ENCODE assay signal across 8 mouse cellular contexts in the genomic region with DNA sequence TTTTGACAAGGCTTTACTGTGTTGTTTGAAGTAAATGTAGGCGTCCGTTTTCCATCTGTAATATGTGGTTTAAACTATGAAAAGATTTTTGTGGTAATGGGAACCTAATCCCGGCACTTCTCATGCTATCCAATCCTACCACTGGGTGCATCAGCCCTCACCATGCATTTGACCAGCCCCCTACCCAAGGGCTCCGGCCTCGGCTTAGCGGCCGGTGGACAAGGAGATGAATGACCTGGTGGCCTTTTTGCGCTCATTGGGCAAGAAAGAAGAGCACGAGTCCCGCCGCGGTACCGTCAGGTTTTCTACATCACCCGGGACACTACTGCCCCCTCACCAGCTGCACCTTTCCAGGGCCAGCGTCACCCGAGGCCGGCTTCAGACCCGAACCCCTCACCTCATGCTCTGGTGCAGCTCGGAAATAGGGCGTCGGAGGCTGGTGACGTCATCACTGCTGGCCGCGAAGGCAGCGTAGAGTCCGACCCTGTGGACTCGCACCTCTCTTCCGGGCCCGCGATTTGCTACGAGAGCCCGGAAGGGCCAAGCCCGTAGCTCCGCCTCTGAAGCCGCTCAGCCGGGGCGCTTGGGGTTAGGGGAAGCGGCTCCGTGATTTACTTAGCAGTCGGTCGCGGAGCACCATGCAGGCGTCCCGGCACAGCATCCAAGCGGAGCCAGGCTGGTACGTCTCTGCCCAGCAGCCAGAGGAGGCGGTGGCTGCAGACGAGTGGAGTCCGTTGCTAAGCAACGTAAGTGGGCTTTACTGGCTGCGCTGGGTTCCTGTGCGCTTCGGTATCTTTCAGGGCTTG. TPM values are rescaled to one million over a fixed set of nuclear protein-coding genes. Genes with fewer than 3 reads are reported as not detected.
DNase-seq lines count a peak whose midpoint lies in the region; ATAC-seq lines count a peak whose summit lies in the region.

A gene (minus strand): TSS at position 424 of the 806 bp plus-strand sequence.
A gene (plus strand): TSS at position 493 of the 806 bp plus-strand sequence.

- peak within 1 kb of the TSS; percentile 75 for H3K27ac ChIP-seq in hindbrain, embryonic 13.5 days

- ATAC-seq in hindbrain, embryonic 13.5 days (ENCODE audit: low FRiP score), result peak; percentile 97

- H3K36me3 ChIP-seq in hindbrain, embryonic 13.5 days, result peaks cover 26% of the 10 kb centered on the region

- H3K9me3 ChIP-seq in hindbrain, embryonic 13.5 days, result no peaks in the 10 kb centered on the region

- no peaks in the 10 kb centered on the region for H3K27me3 ChIP-seq in hindbrain, embryonic 13.5 days

- peak within 1 kb of the TSS; percentile 55 for H3K4me3 ChIP-seq in hindbrain, embryonic 13.5 days

- WGBS in hindbrain, embryonic 13.5 days, result 1% methylated on average over 53 of the region's 53 CpGs

- H3K4me1 ChIP-seq in hindbrain, embryonic 13.5 days (replicated peaks), result peaks cover 22% of the 10 kb centered on the region

- peak; percentile 94 for DNase-seq in Muller cell, postnatal 12 days (ENCODE audit: inconsistent ontology term)
- DNase-seq in cerebellum, adult 9-11 months, result peak; percentile 93
- DNase-seq in frontal cortex, postnatal 10 days (ENCODE audit: low spot score in 2 of 2), result peak; percentile 87 to 90
- peak; percentile 80 to 85 for DNase-seq in layer of hippocampus, postnatal 25 days (ENCODE audit: extremely low spot score in 1 of 2, low spot score in 1 of 2)
- peak; percentile 93 for DNase-seq in lung, postnatal 25 days (ENCODE audit: low spot score)
- DNase-seq in retina, embryonic 14.5 days (ENCODE audit: low spot score), result peak; percentile 97
- peak; percentile 90 for DNase-seq in thymus, postnatal 4 days

- H3K4me2 ChIP-seq in hindbrain, embryonic 13.5 days, result peak within 1 kb of the TSS; percentile 62

- H3K9ac ChIP-seq in hindbrain, embryonic 13.5 days, result peak within 1 kb of the TSS; percentile 78

RNA-seq across cellular contexts. Expression of the first gene that starts in this region (rescaled TPM):
- polyA plus RNA-seq in hindbrain, embryonic 13.5 days (2015; fragmentation: Nextera tagmentation; extraction: Ambion mirVana), result 12.9 and 15.1 TPM in 2 replicates
- 10 to 100 TPM in 1 of 2 experiments, 1 to 10 TPM in 1; 10.0 to 11.4 TPM for total RNA-seq in layer of hippocampus, postnatal 25 days (2021)

RNA-seq across cellular contexts. Expression of the second gene that starts in this region (rescaled TPM):
- 10.9 and 14.3 TPM in 2 replicates for polyA plus RNA-seq in hindbrain, embryonic 13.5 days (2015; fragmentation: Nextera tagmentation; extraction: Ambion mirVana)
- 10 to 100 TPM in 1 of 2 experiments, 1 to 10 TPM in 1; 9.9 to 16.7 TPM for total RNA-seq in layer of hippocampus, postnatal 25 days (2021)

Comparison
In these comparisons a context has a peak if more than half of its experiments do, and no peak if none do; other contexts are left out.
1. Peak in every context shown above with its lines: DNase-seq, ATAC-seq, H3K4me3 ChIP-seq and H3K27ac ChIP-seq.